Mouse (Mus musculus) heart, adult 2 months (tissue): ENCODE results near the gene Map4k5.

Experiments used
- CTCF ChIP-seq: fragments of 200-600 bp; IDR thresholded peaks from 2 replicates; pipeline ENCODE4 v1.8.1; 2022; ENCODE audit warnings: antibody characterized with exemption, mild to moderate bottlenecking, moderate library complexity
- EP300 ChIP-seq: fragments of 200-500 bp; IDR thresholded peaks from 2 replicates; pipeline ENCODE4 v1.6.1; 2011; ENCODE audit warnings: low read depth, low read length, control low read depth; ENCODE audit not compliant: insufficient read depth
- POLR2A ChIP-seq: fragments of 200-500 bp; IDR thresholded peaks from 2 replicates; pipeline ENCODE4 v1.6.1; 2011; ENCODE audit warnings: mild to moderate bottlenecking, low read depth, low read length, control low read depth; ENCODE audit not compliant: insufficient read depth

DNA sequence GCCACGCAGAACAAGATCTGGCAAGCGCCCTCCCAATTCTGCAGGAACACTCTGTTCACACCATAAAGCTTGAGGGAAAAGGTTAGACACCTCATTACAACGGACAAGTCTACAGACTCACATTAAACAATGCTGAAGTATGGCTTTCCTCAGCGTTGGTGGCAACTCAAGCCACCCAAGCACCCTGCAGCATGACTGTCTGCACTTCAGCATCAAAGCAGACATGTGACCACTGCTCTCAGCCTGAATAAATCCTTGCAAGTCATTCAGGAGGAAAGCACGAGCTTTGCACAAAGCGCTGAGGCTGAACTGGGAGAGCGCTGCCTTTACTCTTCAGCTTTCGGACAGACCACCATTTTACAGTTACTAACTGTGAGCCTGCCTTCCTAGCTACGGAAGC, 40.7 kb downstream of the Map4k5 start:
- TF ChIP-seq CTCF (no peak), EP300 (no peak), POLR2A (no peak)
